Mouse (Mus musculus) lung, postnatal 4 days (tissue): ENCODE measurements around the gene Cd247.

Source experiments
- DNase-seq, 2 experiments: peaks; one replicate each; pipeline ENCODE4 v3.0.0; 2021

The Cd247 gene

GRCm38 (mm10) chr1:165857279-165857678, 68.8 kb downstream of the Cd247 start:
- no peak for DNase-seq

- no peak for DNase-seq
Measured at GRCm38 (mm10) chr1:165858356-165858755, 69.9 kb downstream of the Cd247 start.

GRCm38 (mm10) chr1:165860373-165861234, 72.1 kb downstream of the Cd247 start:
- peak in 1 of 2 experiments; percentile 9 for DNase-seq

GRCm38 (mm10) chr1:165861235-165861609, 72.7 kb downstream of the Cd247 start:
- DNase-seq = peak in 1 of 2 experiments; percentile 3

- DNase-seq = no peak
Measured at GRCm38 (mm10) chr1:165862059-165862458, 73.6 kb downstream of the Cd247 start.

- peak in 1 of 2 experiments; percentile 6 for DNase-seq
Measured at GRCm38 (mm10) chr1:165864864-165865795, 76.6 kb downstream of the Cd247 start.

GRCm38 (mm10) chr1:165866630-165867280, 78.3 kb downstream of the Cd247 start:
- no peak for DNase-seq

GRCm38 (mm10) chr1:165868659-165869058, 80.2 kb downstream of the Cd247 start:
- DNase-seq = no peak

GRCm38 (mm10) chr1:165874645-165875044, 86.2 kb downstream of the Cd247 start:
- peak; percentile 55 to 82 for DNase-seq

- no peak for DNase-seq
Measured at GRCm38 (mm10) chr1:165875520-165876284, 87.2 kb downstream of the Cd247 start.

- no peak for DNase-seq
Measured at GRCm38 (mm10) chr1:165878751-165879150, 90.3 kb downstream of the Cd247 start.

GRCm38 (mm10) chr1:165882146-165882900, 93.8 kb downstream of the Cd247 start:
- DNase-seq = no peak

- DNase-seq = no peak
Measured at GRCm38 (mm10) chr1:165891686-165892085, 103.2 kb downstream of the Cd247 start.

- no peak for DNase-seq
Measured at GRCm38 (mm10) chr1:165903596-165903995, 115.1 kb downstream of the Cd247 start.

- DNase-seq = no peak
Measured at GRCm38 (mm10) chr1:165908153-165908552, 119.7 kb downstream of the Cd247 start.

GRCm38 (mm10) chr1:165908806-165909205, 120.3 kb downstream of the Cd247 start:
- no peak for DNase-seq

- no peak for DNase-seq
Measured at GRCm38 (mm10) chr1:165909471-165909870, 121.0 kb downstream of the Cd247 start.

- DNase-seq = no peak
Measured at GRCm38 (mm10) chr1:165913720-165914415, 125.4 kb downstream of the Cd247 start.

- DNase-seq = no peak
Measured at GRCm38 (mm10) chr1:165914416-165914801, 125.9 kb downstream of the Cd247 start.

GRCm38 (mm10) chr1:165921026-165921425, 132.5 kb downstream of the Cd247 start:
- DNase-seq = no peak

GRCm38 (mm10) chr1:165922488-165922887, 134.0 kb downstream of the Cd247 start:
- DNase-seq = no peak
